Mouse (Mus musculus) heart, embryonic 15.5 days (tissue): ENCODE data around the gene Gfra1. TPM values are rescaled to one million over a fixed set of nuclear protein-coding genes. Genes with fewer than 3 reads are reported as not detected.

Source experiments
- ATAC-seq: fragments of 200-750 bp; cut with Nextera tagmentation; replicated peaks from 2 replicates; pipeline ENCODE4 v1.8.0; 2017; ENCODE audit warnings: low read depth, moderate TSS enrichment; ENCODE audit not compliant: insufficient number of reproducible peaks, insufficient read depth, low FRiP score
- H3K27ac ChIP-seq: fragments of 300-500 bp; sonication (generic); 2 replicates; pipeline ENCODE4 v1.5.1; 2015; ENCODE audit warnings: mild to moderate bottlenecking, inconsistent platforms
- H3K27me3 ChIP-seq: fragments of 300-500 bp; sonication (generic); 2 replicates; pipeline ENCODE4 v1.6.1; 2015; ENCODE audit warnings: inconsistent platforms
- H3K36me3 ChIP-seq: fragments of 300-500 bp; sonication (generic); 2 replicates; pipeline ENCODE4 v1.6.1; 2015; ENCODE audit warnings: mild to moderate bottlenecking, inconsistent platforms
- H3K4me1 ChIP-seq: fragments of 300-500 bp; sonication (generic); replicated peaks from 2 replicates; pipeline ENCODE4 v1.6.1; 2015; ENCODE audit warnings: inconsistent platforms
- H3K4me2 ChIP-seq: fragments of 300-500 bp; sonication (generic); 2 replicates; pipeline ENCODE4 v1.6.1; 2015; ENCODE audit warnings: inconsistent platforms, mild to moderate bottlenecking, moderate library complexity
- H3K4me3 ChIP-seq: fragments of 300-500 bp; sonication (generic); 2 replicates; pipeline ENCODE4 v1.5.1; 2015; ENCODE audit warnings: mild to moderate bottlenecking, inconsistent platforms
- H3K9ac ChIP-seq: fragments of 300-500 bp; sonication (generic); 2 replicates; pipeline ENCODE4 v1.6.1; 2015; ENCODE audit warnings: mild to moderate bottlenecking, inconsistent platforms
- H3K9me3 ChIP-seq: fragments of 300-500 bp; sonication (generic); replicated peaks from 2 replicates; pipeline ENCODE4 v1.6.1; 2016; ENCODE audit warnings: inconsistent platforms
- WGBS: fragments of 180-500 bp; shearing (Covaris S2); methylation state at CpG from one replicate; pipeline ENCODE4 v1.1.7; 2015; ENCODE audit warnings: mixed read lengths; 5-methylcytosine and 5-hydroxymethylcytosine counted together
- polyA plus RNA-seq: library from polyadenylated mRNA; unstranded; fragments of >200 nt; fragmentation: Nextera tagmentation; extraction: Ambion mirVana; gene quantifications from 2 replicates; pipeline ENCODE4 v1.2.1, GENCODE M21; 2015

Gene Gfra1
- polyA plus RNA-seq, 1 experiment from 2014 or later: 2.7 TPM

DNA sequence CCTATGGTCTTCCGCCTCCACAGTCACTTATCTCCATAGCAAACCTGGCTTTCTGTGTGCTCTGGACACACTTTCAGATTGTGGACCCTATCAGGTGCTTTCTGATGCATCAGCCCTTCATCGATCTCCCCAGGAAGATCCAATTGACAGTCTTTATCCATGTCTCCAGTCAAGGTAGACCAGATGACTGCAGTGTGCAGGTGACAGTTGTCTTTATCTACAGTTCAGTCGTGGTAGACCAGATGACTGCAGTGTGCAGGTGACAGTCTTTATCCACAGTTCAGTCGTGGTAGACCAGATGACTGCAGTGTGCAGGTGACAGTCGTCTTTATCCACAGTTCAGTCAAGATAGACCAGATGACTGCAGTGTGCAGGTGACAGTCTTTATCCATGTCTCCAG is 140.0 kb downstream of the Gfra1 start:
- no peak for ATAC-seq
- 87% methylated on average over 5 of the region's 5 CpGs for WGBS

GRCm38 (mm10) chr19:58314631-58315030 is 141.1 kb downstream of the Gfra1 start:
- no peak overlapping the region for H3K4me2 ChIP-seq
- H3K9me3 ChIP-seq: peaks cover 4% of the 10 kb centered on the region; the same call in 1 of the 2 replicates
- H3K4me3 ChIP-seq: no peak overlapping the region
- H3K36me3 ChIP-seq: no peaks in the 10 kb centered on the region
- 91% methylated on average over 5 of the region's 5 CpGs for WGBS
- no peaks in the 10 kb centered on the region for H3K4me1 ChIP-seq
- H3K27me3 ChIP-seq: no peaks in the 10 kb centered on the region
- ATAC-seq: no peak
- no peak overlapping the region for H3K9ac ChIP-seq
- no peak overlapping the region for H3K27ac ChIP-seq

More for the DNA sequence above, 140.0 kb downstream of the Gfra1 start:
- Histone ChIP-seq H3K4me3 (no peak overlapping the region), H3K4me2 (no peak overlapping the region), H3K4me1 (no peaks in the 10 kb centered on the region), H3K36me3 (no peaks in the 10 kb centered on the region), H3K9me3 (peaks cover 4% of the 10 kb centered on the region; the same call in 1 of the 2 replicates), H3K27ac (no peak overlapping the region), H3K9ac (no peak overlapping the region), H3K27me3 (no peaks in the 10 kb centered on the region)

DNA sequence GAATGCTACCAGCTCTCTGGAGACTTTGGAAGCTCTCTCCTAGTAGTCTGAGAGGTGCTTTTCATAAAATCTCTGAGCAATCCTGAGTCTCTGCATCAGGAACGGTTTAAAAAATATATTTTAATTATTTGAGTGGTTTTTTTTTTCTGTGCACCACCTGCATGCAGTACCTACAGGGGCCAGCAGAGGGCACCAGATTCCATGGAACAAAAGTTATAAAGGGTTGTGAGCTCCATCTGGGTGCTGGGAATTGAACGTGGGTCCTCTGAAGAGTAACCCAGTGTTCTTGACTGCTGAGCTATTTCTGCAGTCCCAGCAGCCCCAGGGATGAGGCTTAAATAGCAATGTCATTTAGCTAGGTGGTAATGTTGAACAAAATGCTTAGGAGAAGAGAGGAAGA is 141.9 kb downstream of the Gfra1 start:
- H3K9me3 ChIP-seq: peaks cover 4% of the 10 kb centered on the region; the same call in 1 of the 2 replicates
- H3K4me1 ChIP-seq: no peaks in the 10 kb centered on the region
- H3K27ac ChIP-seq: no peak overlapping the region
- no peaks in the 10 kb centered on the region for H3K36me3 ChIP-seq
- H3K4me2 ChIP-seq: no peak overlapping the region
- WGBS: 78% methylated on average over 2 of the region's 2 CpGs
- no peak overlapping the region for H3K9ac ChIP-seq
- H3K27me3 ChIP-seq: no peaks in the 10 kb centered on the region
- no peak for ATAC-seq
- no peak overlapping the region for H3K4me3 ChIP-seq

DNA sequence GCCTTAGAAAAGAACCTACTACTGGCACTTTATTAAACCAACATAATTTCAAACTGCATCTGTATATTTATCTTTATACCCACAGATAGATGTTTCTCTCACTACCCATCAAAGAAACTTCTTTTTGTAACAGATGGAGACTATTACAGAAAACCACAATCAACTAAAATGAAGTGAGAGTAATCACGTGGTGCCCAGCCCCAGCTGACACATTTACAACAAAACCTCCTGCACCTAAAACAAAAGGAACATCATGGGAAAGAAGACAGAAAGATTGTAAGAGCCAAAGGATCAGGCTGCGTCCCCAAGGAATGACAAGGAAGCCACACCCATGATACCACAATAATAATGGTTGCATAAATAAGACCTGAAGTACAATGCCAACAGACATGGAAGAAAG is 143.2 kb downstream of the Gfra1 start:
- no peak overlapping the region for H3K9ac ChIP-seq
- WGBS: 78% methylated on average over 2 of the region's 2 CpGs
- no peak overlapping the region for H3K4me2 ChIP-seq
- no peak overlapping the region for H3K27ac ChIP-seq
- H3K9me3 ChIP-seq: peaks cover 4% of the 10 kb centered on the region; the same call in 1 of the 2 replicates
- ATAC-seq: no peak
- H3K4me3 ChIP-seq: no peak overlapping the region
- H3K27me3 ChIP-seq: no peaks in the 10 kb centered on the region
- H3K36me3 ChIP-seq: no peaks in the 10 kb centered on the region
- no peaks in the 10 kb centered on the region for H3K4me1 ChIP-seq

DNA sequence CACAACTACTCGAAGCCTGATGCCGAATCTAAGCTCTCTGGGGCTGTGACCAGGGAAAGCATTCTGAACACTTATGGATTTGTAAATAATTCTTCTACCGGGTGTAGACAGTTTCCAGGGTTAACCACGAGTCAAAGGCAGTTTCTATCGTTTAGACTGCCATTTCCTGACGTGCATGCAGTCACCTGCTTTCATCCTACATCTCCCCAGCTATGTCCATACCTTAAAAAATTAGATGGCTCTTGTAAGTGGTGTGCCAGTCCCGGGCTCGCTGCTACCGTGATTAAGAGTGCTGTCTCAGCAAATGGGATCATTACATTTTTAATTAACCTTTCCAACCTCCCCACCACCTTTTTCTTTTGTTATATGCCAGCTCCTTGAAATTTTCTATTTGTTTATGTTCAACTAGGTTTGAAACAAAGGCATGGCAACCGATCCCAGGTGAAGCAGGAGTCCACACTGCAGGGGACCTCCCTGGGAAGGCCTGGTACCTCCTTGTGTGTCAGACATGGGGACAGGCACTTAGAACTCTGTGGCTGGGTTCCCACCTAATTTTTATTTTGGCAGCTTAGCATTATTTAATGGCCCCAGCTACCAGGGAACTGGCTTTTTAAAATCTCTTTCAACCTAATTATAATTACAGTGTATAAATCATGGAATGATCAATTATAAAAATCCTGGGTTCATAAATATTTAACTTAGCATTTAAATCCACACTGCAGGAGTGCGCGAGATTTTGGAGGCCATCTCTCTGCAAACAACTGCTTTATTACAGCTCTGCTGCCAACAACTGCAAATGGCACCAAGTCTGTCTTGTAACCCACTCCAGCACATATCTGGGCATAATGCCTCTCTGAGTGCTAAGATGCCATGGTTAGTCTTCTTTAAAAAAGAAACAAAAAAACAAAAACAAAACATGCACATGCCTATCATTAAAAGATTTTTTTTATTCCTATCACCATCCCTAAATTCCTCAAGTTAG is 145.1 kb downstream of the Gfra1 start:
- no peak overlapping the region for H3K4me2 ChIP-seq
- H3K9ac ChIP-seq: no peak overlapping the region
- no peak overlapping the region for H3K27ac ChIP-seq
- H3K36me3 ChIP-seq: no peaks in the 10 kb centered on the region
- H3K27me3 ChIP-seq: no peaks in the 10 kb centered on the region
- H3K4me3 ChIP-seq: no peak overlapping the region
- peaks cover 7% of the 10 kb centered on the region; the same call in 1 of the 2 replicates for H3K9me3 ChIP-seq
- H3K4me1 ChIP-seq: no peaks in the 10 kb centered on the region
- no peak for ATAC-seq
- WGBS: 70% methylated on average over 12 of the region's 12 CpGs

DNA sequence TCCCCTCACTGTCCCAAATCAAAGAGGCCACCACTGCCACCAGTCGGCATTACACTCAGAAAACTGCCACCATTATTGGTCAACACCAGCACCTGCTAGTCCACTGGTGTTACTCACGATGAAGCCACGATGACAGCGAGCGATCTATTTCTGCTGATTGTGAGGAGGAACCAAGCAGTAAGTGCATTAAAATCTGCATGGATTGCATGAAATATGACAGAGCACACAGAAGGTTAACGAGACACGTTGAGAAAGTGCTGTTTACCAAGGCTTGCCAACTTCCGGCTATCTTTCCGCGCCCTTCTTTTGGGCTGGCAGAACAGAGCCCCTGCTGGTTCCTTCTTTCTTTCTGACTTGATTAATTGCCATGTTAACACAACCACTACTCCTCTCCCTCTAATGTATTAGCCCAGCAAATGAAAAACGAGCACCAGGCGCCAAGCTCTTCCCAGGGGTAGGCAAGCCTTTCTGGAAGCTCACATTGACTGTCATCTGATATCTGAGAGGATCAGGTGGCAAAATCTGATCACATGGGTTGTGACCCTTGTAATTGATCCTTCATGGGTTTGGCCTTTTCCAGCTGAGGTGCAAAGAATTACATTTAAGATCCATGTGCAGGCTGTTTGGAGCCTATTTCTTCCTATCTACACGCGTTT is 146.0 kb downstream of the Gfra1 start:
- H3K4me3 ChIP-seq: no peak overlapping the region
- H3K4me2 ChIP-seq: no peak overlapping the region
- 79% methylated on average over 14 of the region's 14 CpGs for WGBS
- no peak for ATAC-seq
- no peaks in the 10 kb centered on the region for H3K36me3 ChIP-seq
- no peaks in the 10 kb centered on the region for H3K27me3 ChIP-seq
- H3K27ac ChIP-seq: no peak overlapping the region
- H3K4me1 ChIP-seq: no peaks in the 10 kb centered on the region
- H3K9me3 ChIP-seq: peaks cover 7% of the 10 kb centered on the region; the same call in 1 of the 2 replicates
- H3K9ac ChIP-seq: no peak overlapping the region

DNA sequence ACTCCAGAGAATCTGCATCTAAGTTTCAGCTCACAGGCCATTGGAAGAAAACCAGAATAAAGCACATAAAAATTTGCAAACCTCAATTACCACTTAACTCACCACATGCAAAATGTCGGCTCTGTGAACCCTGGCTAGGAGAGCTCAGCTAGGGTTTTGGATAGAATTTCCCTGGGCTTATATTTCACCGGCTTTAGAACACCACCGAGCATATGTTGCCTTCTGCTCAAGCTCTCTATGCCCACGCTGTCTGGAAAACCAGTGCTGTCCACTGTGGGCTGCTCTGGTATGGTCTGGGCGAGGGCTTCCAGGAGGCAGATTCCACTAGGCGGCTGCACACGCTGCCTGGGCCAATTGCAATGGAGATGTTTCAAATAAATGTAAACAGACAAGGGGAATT is 154.6 kb downstream of the Gfra1 start:
- Histone ChIP-seq H3K9me3 (no peaks in the 10 kb centered on the region), H3K27me3 (peaks cover 4% of the 10 kb centered on the region; the same call in 1 of the 2 replicates), H3K27ac (no peak overlapping the region), H3K4me3 (no peak overlapping the region), H3K9ac (no peak overlapping the region), H3K36me3 (no peaks in the 10 kb centered on the region), H3K4me2 (no peak overlapping the region), H3K4me1 (no peaks in the 10 kb centered on the region)
- WGBS: 84% methylated on average over 7 of the region's 7 CpGs
- ATAC-seq: no peak

GRCm38 (mm10) chr19:58297926-58298325 is 157.8 kb downstream of the Gfra1 start:
- Histone ChIP-seq H3K4me2 (no peak overlapping the region), H3K4me3 (no peak overlapping the region), H3K9ac (no peak overlapping the region), H3K9me3 (no peaks in the 10 kb centered on the region), H3K27ac (no peak overlapping the region), H3K36me3 (no peaks in the 10 kb centered on the region), H3K27me3 (peaks cover 4% of the 10 kb centered on the region; the same call in 1 of the 2 replicates), H3K4me1 (no peaks in the 10 kb centered on the region)
- ATAC-seq: no peak
- 79% methylated on average over 2 of the region's 2 CpGs for WGBS

GRCm38 (mm10) chr19:58296842-58297190 is 158.9 kb downstream of the Gfra1 start:
- Histone ChIP-seq H3K9me3 (no peaks in the 10 kb centered on the region), H3K9ac (no peak overlapping the region), H3K4me3 (no peak overlapping the region), H3K27me3 (peaks cover 4% of the 10 kb centered on the region; the same call in 1 of the 2 replicates), H3K36me3 (no peaks in the 10 kb centered on the region), H3K4me1 (no peaks in the 10 kb centered on the region), H3K27ac (no peak overlapping the region), H3K4me2 (no peak overlapping the region)
- 38% methylated on average over 7 of the region's 7 CpGs for WGBS
- ATAC-seq: no peak

DNA sequence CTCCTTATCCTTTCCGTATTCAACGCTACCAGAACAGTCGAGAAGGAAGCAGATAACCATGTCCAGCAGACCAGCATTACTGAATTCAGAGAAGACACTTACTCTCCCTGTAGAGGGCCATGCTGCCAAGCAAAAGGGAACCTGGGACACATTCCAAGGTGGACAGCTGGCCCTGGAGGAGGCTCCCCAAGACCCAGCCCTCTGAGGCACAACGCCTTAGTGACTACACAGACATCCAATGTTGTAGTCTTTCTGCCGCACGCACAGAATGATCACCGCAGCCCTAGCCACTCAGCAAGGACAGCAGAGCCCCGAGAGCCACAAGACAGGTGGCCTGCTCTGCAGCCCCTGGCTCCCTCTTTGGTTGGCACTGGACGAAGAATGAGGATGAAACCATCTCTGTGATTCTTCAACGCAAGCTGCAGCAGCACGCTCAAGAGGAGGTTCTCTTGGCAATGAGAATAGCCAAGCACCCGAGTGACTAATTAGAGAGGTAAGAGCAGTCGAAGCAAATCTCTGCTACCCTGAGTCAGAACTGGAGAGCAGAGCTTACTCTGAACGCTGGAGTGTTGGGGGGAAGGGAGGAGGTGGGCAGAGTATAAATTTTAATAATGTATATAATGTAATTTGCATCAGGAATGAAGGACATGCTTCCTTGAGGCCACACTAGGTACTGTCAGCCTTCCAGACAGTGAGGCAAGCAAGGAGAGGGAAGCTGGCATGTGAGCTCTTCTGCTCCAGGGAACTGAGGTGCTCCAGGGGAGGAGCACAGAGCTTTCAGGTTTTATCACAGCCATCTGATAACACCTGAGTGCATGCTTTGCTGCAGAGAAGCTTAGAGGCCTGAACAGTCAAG is 159.5 kb downstream of the Gfra1 start:
- Histone ChIP-seq H3K9ac (no peak overlapping the region), H3K9me3 (no peaks in the 10 kb centered on the region), H3K36me3 (no peaks in the 10 kb centered on the region), H3K4me3 (no peak overlapping the region), H3K27ac (no peak overlapping the region), H3K27me3 (peaks cover 4% of the 10 kb centered on the region; the same call in 1 of the 2 replicates), H3K4me2 (no peak overlapping the region), H3K4me1 (no peaks in the 10 kb centered on the region)
- WGBS: 73% methylated on average over 14 of the region's 14 CpGs
- no peak for ATAC-seq

GRCm38 (mm10) chr19:58288145-58288544 is 167.6 kb downstream of the Gfra1 start:
- WGBS: 70% methylated on average over 6 of the region's 6 CpGs
- no peak for ATAC-seq
- Histone ChIP-seq H3K9me3 (no peaks in the 10 kb centered on the region), H3K4me1 (no peaks in the 10 kb centered on the region), H3K9ac (no peak overlapping the region), H3K36me3 (no peaks in the 10 kb centered on the region), H3K4me3 (no peak overlapping the region), H3K27me3 (peaks cover 4% of the 10 kb centered on the region; the same call in 1 of the 2 replicates), H3K4me2 (no peak overlapping the region), H3K27ac (no peak overlapping the region)
